Mouse (Mus musculus) myocyte (in vitro differentiated cells): ENCODE measurements around the gene Pllp. TPM values are rescaled to one million over a fixed set of nuclear protein-coding genes. Genes with fewer than 3 reads are reported as not detected.

Experiments used
- H3K27me3 ChIP-seq: one replicate; pipeline ENCODE4 v1.6.1; 2011; ENCODE audit not compliant: control insufficient read depth, insufficient read depth, insufficient read length
- H3K36me3 ChIP-seq: one replicate; pipeline ENCODE4 v1.6.1; 2011; ENCODE audit not compliant: control insufficient read depth, insufficient read depth
- H3K4me2 ChIP-seq: one replicate; pipeline ENCODE4 v1.6.1; 2011; ENCODE audit warnings: low read depth, control low read depth
- H3K4me3 ChIP-seq: one replicate; pipeline ENCODE4 v1.5.1; 2011; ENCODE audit warnings: mild to moderate bottlenecking, control low read depth, moderate library complexity
- H3K79me2 ChIP-seq: one replicate; pipeline ENCODE4 v1.6.1; 2011; ENCODE audit not compliant: control insufficient read depth, insufficient read depth
- H3ac ChIP-seq: one replicate; pipeline ENCODE4 v1.6.1; 2011; ENCODE audit not compliant: control insufficient read depth, insufficient read length
- CEBPB ChIP-seq: IDR thresholded peaks from 2 replicates; pipeline ENCODE4 v1.6.1; 2011; ENCODE audit warnings: mild to moderate bottlenecking, moderate library complexity; ENCODE audit not compliant: poor library complexity, insufficient read depth, severe bottlenecking
- E2F4 ChIP-seq: IDR thresholded peaks from one replicate; pipeline ENCODE4 v1.6.1; 2011; ENCODE audit warnings: mild to moderate bottlenecking, control low read depth, moderate library complexity; ENCODE audit not compliant: insufficient read depth
- MAX ChIP-seq: IDR thresholded peaks from one replicate; pipeline ENCODE4 v1.6.1; 2011; ENCODE audit warnings: low read depth, mild to moderate bottlenecking, control low read depth
- MYOD1 ChIP-seq, 3 experiments: IDR thresholded peaks; one replicate each; pipeline ENCODE4 v1.6.1; 2011; ENCODE audit warnings: control low read depth in 2 of 3, low read depth in 2 of 3, mild to moderate bottlenecking in 2 of 3, moderate library complexity in 1 of 3; ENCODE audit not compliant: insufficient read length in 2 of 3, control insufficient read depth in 1 of 3
- MYOG ChIP-seq, 3 experiments: IDR thresholded peaks; one replicate each; pipeline ENCODE4 v1.6.1; 2011; ENCODE audit warnings: control low read depth in 2 of 3, low read depth in 2 of 3, mild to moderate bottlenecking in 2 of 3; ENCODE audit not compliant: insufficient read length in 2 of 3, control insufficient read depth in 1 of 3, insufficient read depth in 1 of 3
- POLR2A ChIP-seq: IDR thresholded peaks from one replicate; pipeline ENCODE4 v1.6.1; 2011; ENCODE audit warnings: low read depth, mild to moderate bottlenecking, control low read depth, moderate library complexity; ENCODE audit not compliant: insufficient read length
- POLR2AphosphoS2 ChIP-seq: IDR thresholded peaks from one replicate; pipeline ENCODE4 v1.6.1; 2011; ENCODE audit warnings: low read depth, control low read depth; ENCODE audit not compliant: insufficient read length
- REST ChIP-seq: IDR thresholded peaks from one replicate; pipeline ENCODE4 v1.6.1; 2011; ENCODE audit warnings: mild to moderate bottlenecking, control low read depth, moderate library complexity; ENCODE audit not compliant: insufficient read depth, insufficient read length
- SRF ChIP-seq: IDR thresholded peaks from one replicate; pipeline ENCODE4 v1.6.1; 2011; ENCODE audit warnings: low read depth; ENCODE audit not compliant: control insufficient read depth, insufficient read length
- TCF12 ChIP-seq: IDR thresholded peaks from one replicate; pipeline ENCODE4 v1.6.1; 2011; ENCODE audit warnings: mild to moderate bottlenecking, control low read depth; ENCODE audit not compliant: poor library complexity, insufficient read depth, severe bottlenecking
- TCF3 ChIP-seq: IDR thresholded peaks from one replicate; pipeline ENCODE4 v1.6.1; 2011; ENCODE audit warnings: low read depth, control low read depth; ENCODE audit not compliant: insufficient read length
- USF1 ChIP-seq: IDR thresholded peaks from one replicate; pipeline ENCODE4 v1.6.1; 2011; ENCODE audit warnings: low read depth, mild to moderate bottlenecking, control low read depth, moderate library complexity
- polyA plus RNA-seq: library from polyadenylated mRNA; unstranded; fragments of >200 nt; fragmentation: generic; extraction: Trizol; gene quantifications from one replicate; pipeline ENCODE4 v1.2.1, GENCODE M21; 2012; ENCODE audit warnings: missing spikeins

Gene Pllp
- polyA plus RNA-seq, 1 experiment: 0.02 TPM

DNA sequence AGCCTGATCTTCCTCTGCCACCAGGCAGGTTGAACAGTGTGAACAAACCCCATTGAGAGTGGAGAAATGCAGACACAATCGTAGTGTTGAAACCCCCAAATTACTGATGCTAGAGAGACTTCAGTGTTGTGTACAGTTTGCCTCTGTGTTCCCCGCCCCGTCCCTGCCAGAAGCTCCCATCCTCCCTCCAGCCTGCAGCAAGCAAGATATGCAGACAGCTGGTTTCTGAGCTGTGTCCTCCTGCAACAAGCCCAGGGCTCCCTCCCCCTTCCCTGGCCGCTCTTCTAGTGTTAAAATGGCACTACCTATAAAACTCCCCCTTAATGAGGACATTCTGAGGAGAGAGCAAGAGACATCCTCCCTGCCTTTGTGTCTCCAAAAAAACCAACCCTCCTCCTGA, 33.2 kb upstream of the Pllp start:
- Histone ChIP-seq H3K27me3 (no peaks in the 10 kb centered on the region), H3K79me2 (no peaks in the 10 kb centered on the region), H3K4me3 (no peak overlapping the region), H3ac (no peak overlapping the region), H3K36me3 (no peaks in the 10 kb centered on the region), H3K4me2 (no peak overlapping the region)
- peak in 2 of 3 experiments; percentile 14 to 61 for TF ChIP-seq MYOG (IDR thresholded peaks at IDR 0.05; ENCODE audit: control insufficient read depth in 1 of 3, insufficient read depth in 1 of 3, insufficient read length in 2 of 3, low read depth in 2 of 3)
- TF ChIP-seq MYOD1 (IDR thresholded peaks at IDR 0.05; ENCODE audit: control insufficient read depth in 1 of 3, insufficient read length in 2 of 3, low read depth in 2 of 3): peak in 1 of 3 experiments; percentile 35
- no peak for TF ChIP-seq POLR2AphosphoS2
- TF ChIP-seq REST: no peak
- TF ChIP-seq TCF3: no peak
- no peak for TF ChIP-seq CEBPB

DNA sequence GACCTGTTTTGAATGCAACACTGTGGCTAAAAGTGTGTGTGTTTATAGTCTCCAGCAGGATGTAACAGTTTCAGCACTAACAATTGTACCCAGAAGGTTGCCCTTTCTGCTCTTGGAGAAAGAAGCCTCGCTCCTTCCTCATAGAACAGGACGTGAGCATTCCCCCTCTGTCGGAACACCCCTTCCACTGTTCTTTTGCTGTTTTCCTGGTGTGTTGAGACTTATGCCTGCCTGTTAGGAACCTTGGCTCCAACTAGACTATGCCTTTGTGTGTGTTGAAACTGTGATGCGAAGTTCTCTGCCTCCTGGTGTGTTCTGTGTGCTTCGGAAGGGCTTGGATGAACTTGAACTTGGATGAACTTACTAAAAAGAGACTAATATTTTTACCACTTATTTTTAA, 29.9 kb upstream of the Pllp start:
- no peak overlapping the region for H3K4me3 ChIP-seq
- TF ChIP-seq MYOD1 (IDR thresholded peaks at IDR 0.05; ENCODE audit: control insufficient read depth in 1 of 3, insufficient read length in 2 of 3, low read depth in 2 of 3) (no peak), CEBPB (no peak), MAX (no peak), MYOG (IDR thresholded peaks at IDR 0.05; ENCODE audit: control insufficient read depth in 1 of 3, insufficient read depth in 1 of 3, insufficient read length in 2 of 3, low read depth in 2 of 3) (no peak), TCF12 (no peak), TCF3 (no peak), E2F4 (no peak), POLR2A (no peak), USF1 (no peak), POLR2AphosphoS2 (no peak), SRF (no peak), REST (no peak)
- H3K27me3 ChIP-seq: no peaks in the 10 kb centered on the region
- no peak overlapping the region for H3K4me2 ChIP-seq
- no peaks in the 10 kb centered on the region for H3K36me3 ChIP-seq
- H3ac ChIP-seq: no peak overlapping the region
- no peaks in the 10 kb centered on the region for H3K79me2 ChIP-seq

DNA sequence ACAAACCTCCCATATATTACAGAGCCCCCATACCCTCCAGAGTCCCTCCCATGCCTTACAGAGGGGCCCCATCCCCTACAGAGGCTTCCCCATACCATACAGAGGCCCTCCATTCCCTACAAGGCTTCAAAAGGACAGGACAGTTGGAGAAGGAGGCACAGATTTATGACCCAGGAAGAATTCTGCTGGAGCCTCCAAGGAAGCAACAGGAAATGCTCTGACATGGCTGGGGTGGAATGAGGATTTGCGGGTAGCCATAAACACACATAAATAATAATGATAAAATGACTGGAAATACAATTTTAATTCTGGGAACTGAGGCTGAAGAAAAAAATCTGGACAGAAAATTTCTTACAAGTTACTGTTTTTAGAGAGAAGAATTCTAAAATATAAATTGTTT, 20.8 kb upstream of the Pllp start:
- TF ChIP-seq E2F4: no peak
- TF ChIP-seq TCF12: no peak
- no peak for TF ChIP-seq MAX
- no peak for TF ChIP-seq REST
- no peak for TF ChIP-seq POLR2A
- no peak for TF ChIP-seq POLR2AphosphoS2
- TF ChIP-seq TCF3: no peak
- TF ChIP-seq MYOG (IDR thresholded peaks at IDR 0.05; ENCODE audit: control insufficient read depth in 1 of 3, insufficient read depth in 1 of 3, insufficient read length in 2 of 3, low read depth in 2 of 3): no peak
- TF ChIP-seq CEBPB: no peak
- Histone ChIP-seq H3K27me3 (no peaks in the 10 kb centered on the region), H3K4me3 (no peak overlapping the region), H3K79me2 (no peaks in the 10 kb centered on the region), H3K4me2 (no peak overlapping the region), H3K36me3 (no peaks in the 10 kb centered on the region), H3ac (no peak overlapping the region)

DNA sequence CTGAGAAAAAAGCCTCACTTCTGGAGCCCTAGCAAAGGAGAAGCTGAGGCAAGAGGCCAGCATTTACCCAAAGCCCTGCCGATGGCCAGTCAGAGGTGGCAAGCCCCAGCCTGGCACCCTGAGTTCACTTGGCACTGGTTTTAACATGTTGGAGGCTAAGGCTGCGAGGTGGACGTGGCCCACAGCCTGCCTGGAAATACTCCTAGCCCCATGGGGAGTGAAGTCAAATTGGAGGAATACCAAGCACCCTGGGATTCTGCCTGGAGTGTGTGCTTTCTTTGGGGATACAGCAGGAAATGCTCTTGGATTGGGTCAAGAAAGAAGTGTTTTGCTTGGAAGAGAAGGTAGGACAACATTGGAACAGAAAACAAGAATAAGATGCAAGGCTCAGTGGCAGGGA, 19.8 kb upstream of the Pllp start:
- TF ChIP-seq SRF (no peak), TCF3 (no peak), POLR2A (no peak), E2F4 (no peak), MAX (no peak), MYOG (IDR thresholded peaks at IDR 0.05; ENCODE audit: control insufficient read depth in 1 of 3, insufficient read depth in 1 of 3, insufficient read length in 2 of 3, low read depth in 2 of 3) (no peak)
- Histone ChIP-seq H3K27me3 (no peaks in the 10 kb centered on the region), H3ac (no peak overlapping the region), H3K36me3 (no peaks in the 10 kb centered on the region), H3K79me2 (no peaks in the 10 kb centered on the region), H3K4me2 (no peak overlapping the region), H3K4me3 (no peak overlapping the region)

DNA sequence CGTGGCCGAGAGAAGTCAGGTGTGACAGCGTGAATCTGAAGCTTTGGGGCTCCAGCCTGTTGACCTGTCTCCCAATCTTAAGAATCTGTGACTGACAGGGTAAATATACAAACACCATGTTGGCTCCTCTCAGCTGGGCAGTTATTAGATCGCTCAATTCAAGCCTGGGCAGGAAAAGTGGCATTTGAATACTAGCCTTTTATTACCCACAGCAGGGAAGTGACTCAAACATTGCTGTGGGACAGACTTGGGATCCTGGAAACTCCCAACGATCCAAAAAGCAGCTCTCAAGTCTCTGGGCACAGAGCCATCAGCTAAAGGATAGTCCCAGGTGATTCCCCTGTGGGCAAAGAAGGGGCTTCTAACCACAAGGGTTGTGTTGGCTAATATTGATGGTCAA, 18.5 kb upstream of the Pllp start:
- no peaks in the 10 kb centered on the region for H3K27me3 ChIP-seq
- no peak overlapping the region for H3ac ChIP-seq
- H3K4me2 ChIP-seq: peak overlapping the region; percentile 46
- TF ChIP-seq TCF12 (no peak), MYOG (IDR thresholded peaks at IDR 0.05; ENCODE audit: control insufficient read depth in 1 of 3, insufficient read depth in 1 of 3, insufficient read length in 2 of 3, low read depth in 2 of 3) (no peak)
- H3K36me3 ChIP-seq: no peaks in the 10 kb centered on the region
- H3K4me3 ChIP-seq: no peak overlapping the region
- H3K79me2 ChIP-seq: no peaks in the 10 kb centered on the region
